Mouse (Mus musculus) mature B cell (primary cell): ENCODE data around the gene Ikzf2.

Experiments
- in situ Hi-C: fragments of 300-500 bp; cut with MboI; formaldehyde crosslinking; loops from 2 replicates; pipeline ENCODE4 v1.14.3; 2019

Gene Ikzf2

GRCm38 (mm10) chr1:69659779-69660178 lies 27.3 kb downstream of the Ikzf2 start:
- in situ Hi-C loops = no loop called here

- in situ Hi-C loops = no loop called here
Observed at GRCm38 (mm10) chr1:69658051-69658450, 29.0 kb downstream of the Ikzf2 start.

- in situ Hi-C loops = no loop called here
Observed at GRCm38 (mm10) chr1:69657455-69657854, 29.6 kb downstream of the Ikzf2 start.

- in situ Hi-C loops = no loop called here
Observed at GRCm38 (mm10) chr1:69656929-69657328, 30.1 kb downstream of the Ikzf2 start.

- in situ Hi-C loops = no loop called here
Observed at GRCm38 (mm10) chr1:69656047-69656782, 30.8 kb downstream of the Ikzf2 start.

GRCm38 (mm10) chr1:69655368-69655767 lies 31.7 kb downstream of the Ikzf2 start:
- in situ Hi-C loops = no loop called here

- in situ Hi-C loops = no loop called here
Observed at GRCm38 (mm10) chr1:69654955-69655354, 32.1 kb downstream of the Ikzf2 start.

GRCm38 (mm10) chr1:69653419-69653818 lies 33.6 kb downstream of the Ikzf2 start:
- in situ Hi-C loops = no loop called here

GRCm38 (mm10) chr1:69643138-69643537 lies 43.9 kb downstream of the Ikzf2 start:
- in situ Hi-C loops = no loop called here

- in situ Hi-C loops = no loop called here
Observed at GRCm38 (mm10) chr1:69641986-69642385, 45.1 kb downstream of the Ikzf2 start.

- in situ Hi-C loops = no loop called here
Observed at GRCm38 (mm10) chr1:69638321-69638720, 48.7 kb downstream of the Ikzf2 start.

GRCm38 (mm10) chr1:69637907-69638306 lies 49.1 kb downstream of the Ikzf2 start:
- in situ Hi-C loops = no loop called here

GRCm38 (mm10) chr1:69634259-69634658 lies 52.8 kb downstream of the Ikzf2 start:
- in situ Hi-C loops = no loop called here

GRCm38 (mm10) chr1:69630508-69630907 lies 56.5 kb downstream of the Ikzf2 start:
- in situ Hi-C loops = no loop called here

GRCm38 (mm10) chr1:69629513-69629912 lies 57.5 kb downstream of the Ikzf2 start:
- in situ Hi-C loops = no loop called here

- in situ Hi-C loops = no loop called here
Observed at GRCm38 (mm10) chr1:69612076-69612475, 75.0 kb downstream of the Ikzf2 start.

- in situ Hi-C loops = no loop called here
Observed at GRCm38 (mm10) chr1:69611204-69611725, 75.8 kb downstream of the Ikzf2 start.

GRCm38 (mm10) chr1:69610791-69611190 lies 76.3 kb downstream of the Ikzf2 start:
- in situ Hi-C loops = no loop called here

GRCm38 (mm10) chr1:69608846-69609245 lies 78.2 kb downstream of the Ikzf2 start:
- in situ Hi-C loops = no loop called here

- in situ Hi-C loops = no loop called here
Observed at GRCm38 (mm10) chr1:69606844-69607243, 80.2 kb downstream of the Ikzf2 start.

GRCm38 (mm10) chr1:69604213-69604612 lies 82.8 kb downstream of the Ikzf2 start:
- in situ Hi-C loops = no loop called here

- in situ Hi-C loops = no loop called here
Observed at GRCm38 (mm10) chr1:69600954-69601353, 86.1 kb downstream of the Ikzf2 start.

- in situ Hi-C loops = no loop called here
Observed at GRCm38 (mm10) chr1:69599074-69599772, 87.8 kb downstream of the Ikzf2 start.
